Mouse (Mus musculus) lung, postnatal 36 days (tissue): ENCODE data around the gene Hmgn1.
"Not testable (repeated sequence)": the region's sequence is repeated elsewhere in the genome, so short reads cannot be mapped to it uniquely, and the experiment has no call there.

Experiments
- DNase-seq: peaks from one replicate; pipeline ENCODE4 v3.0.0; 2022; ENCODE audit warnings: mixed read lengths

Gene Hmgn1

GRCm38 (mm10) chr16:96127657-96128344 lies at the start of gene Hmgn1:
Hmgn1 (minus strand) TSS chr16:96127729.
- DNase-seq = peak; percentile 97

GRCm38 (mm10) chr16:96175399-96175798 lies 47.9 kb upstream of the Hmgn1 start:
- DNase-seq = peak; percentile 87

GRCm38 (mm10) chr16:96173648-96174047 lies 46.1 kb upstream of the Hmgn1 start:
- DNase-seq = no peak

GRCm38 (mm10) chr16:96168837-96169236 lies 41.3 kb upstream of the Hmgn1 start:
- no peak for DNase-seq

- DNase-seq = no peak
These were observed 38.3 kb upstream of the Hmgn1 start for GRCm38 (mm10) chr16:96165723-96166264.

- no peak for DNase-seq
These were observed 33.8 kb upstream of the Hmgn1 start for GRCm38 (mm10) chr16:96161336-96161735.

GRCm38 (mm10) chr16:96160927-96161326 lies 33.4 kb upstream of the Hmgn1 start:
- DNase-seq = no peak

- DNase-seq = no peak
These were observed 32.3 kb upstream of the Hmgn1 start for GRCm38 (mm10) chr16:96159794-96160346.

- peak; percentile 47 for DNase-seq
These were observed 31.7 kb upstream of the Hmgn1 start for GRCm38 (mm10) chr16:96159091-96159731.

GRCm38 (mm10) chr16:96158511-96159080 lies 31.1 kb upstream of the Hmgn1 start:
- no peak for DNase-seq

GRCm38 (mm10) chr16:96157171-96157570 lies 29.6 kb upstream of the Hmgn1 start:
- DNase-seq = no peak

- no peak for DNase-seq
These were observed 28.5 kb upstream of the Hmgn1 start for GRCm38 (mm10) chr16:96156019-96156418.

GRCm38 (mm10) chr16:96154476-96154875 lies 26.9 kb upstream of the Hmgn1 start:
- DNase-seq = no peak

- DNase-seq = peak; percentile 84
These were observed 24.0 kb upstream of the Hmgn1 start for GRCm38 (mm10) chr16:96151551-96151950.

- peak; percentile 23 for DNase-seq
These were observed 23.5 kb upstream of the Hmgn1 start for GRCm38 (mm10) chr16:96150995-96151394.

GRCm38 (mm10) chr16:96149311-96149710 lies 21.8 kb upstream of the Hmgn1 start:
- no peak for DNase-seq

- DNase-seq = no peak
These were observed 21.3 kb upstream of the Hmgn1 start for GRCm38 (mm10) chr16:96148834-96149233.

GRCm38 (mm10) chr16:96145814-96146213 lies 18.3 kb upstream of the Hmgn1 start:
- DNase-seq = no peak

GRCm38 (mm10) chr16:96145110-96145800 lies 17.7 kb upstream of the Hmgn1 start, which contains the start of gene Wrb:
Wrb (plus strand) TSS chr16:96145407.
- peak; percentile 100 for DNase-seq

- DNase-seq = not testable (repeated sequence)
These were observed 17.2 kb upstream of the Hmgn1 start for GRCm38 (mm10) chr16:96144748-96145109.

- DNase-seq = no peak
These were observed 937 bp upstream of the Hmgn1 start for GRCm38 (mm10) chr16:96128466-96128865.

GRCm38 (mm10) chr16:96127288-96127656 lies 257 bp downstream of the Hmgn1 start:
- DNase-seq = no peak

- DNase-seq = peak; percentile 66
These were observed 801 bp downstream of the Hmgn1 start for GRCm38 (mm10) chr16:96126684-96127171.
